Mouse (Mus musculus) liver, postnatal 0 days (tissue): Measurements from ENCODE around the gene 4931406P16Rik.

Experiments
- CTCF ChIP-seq: sonication (generic); IDR thresholded peaks from 2 replicates; pipeline ENCODE4 v1.5.1; 2016; ENCODE audit warnings: antibody characterized with exemption, low read depth
- EP300 ChIP-seq: IDR thresholded peaks from 2 replicates; pipeline ENCODE4 v1.6.1; 2016; ENCODE audit warnings: antibody characterized with exemption, low read depth, mild to moderate bottlenecking

GRCm38 (mm10) chr7:34198346-34198745 lies 115.0 kb downstream of the 4931406P16Rik start:
- TF ChIP-seq CTCF (peak; percentile 78), EP300 (no peak)
